Mouse (Mus musculus): ENCODE results near the gene Dpy19l1. TPM values are rescaled to one million over a fixed set of nuclear protein-coding genes. Genes with fewer than 3 reads are reported as not detected.

Dpy19l1 gene
- total RNA-seq (2015) (49.9 and 53.3 TPM in 2 replicates), total RNA-seq (2017) (57.9 and 60.2 TPM in 2 replicates)

- peak; percentile 66 for ATAC-seq (replicated peaks; ENCODE audit: poor library complexity)
These were observed at the start of gene Dpy19l1 for GRCm38 (mm10) chr9:24503067-24503857. Dpy19l1 (minus strand) TSS chr9:24503140.

GRCm38 (mm10) chr9:24538159-24538558, 35.2 kb upstream of the Dpy19l1 start:
- no peak for ATAC-seq (replicated peaks; ENCODE audit: poor library complexity)

- peak; percentile 91 for ATAC-seq (replicated peaks; ENCODE audit: poor library complexity)
These were observed 13.7 kb upstream of the Dpy19l1 start for GRCm38 (mm10) chr9:24516575-24517139.

- ATAC-seq (replicated peaks; ENCODE audit: poor library complexity), result no peak
These were observed 11.1 kb upstream of the Dpy19l1 start for GRCm38 (mm10) chr9:24514078-24514469.

GRCm38 (mm10) chr9:24513290-24514077, 10.5 kb upstream of the Dpy19l1 start:
- ATAC-seq (replicated peaks; ENCODE audit: poor library complexity), result no peak

- ATAC-seq (replicated peaks; ENCODE audit: poor library complexity), result peak; percentile 59
These were observed 9.2 kb upstream of the Dpy19l1 start for GRCm38 (mm10) chr9:24512121-24512539.

GRCm38 (mm10) chr9:24511371-24512120, 8.6 kb upstream of the Dpy19l1 start:
- ATAC-seq (replicated peaks; ENCODE audit: poor library complexity), result no peak

- ATAC-seq (replicated peaks; ENCODE audit: poor library complexity), result no peak
These were observed 5.9 kb upstream of the Dpy19l1 start for GRCm38 (mm10) chr9:24508880-24509279.

GRCm38 (mm10) chr9:24506510-24506909, 3.6 kb upstream of the Dpy19l1 start:
- no peak for ATAC-seq (replicated peaks; ENCODE audit: poor library complexity)

- ATAC-seq (replicated peaks; ENCODE audit: poor library complexity), result peak; percentile 42
These were observed 2.2 kb upstream of the Dpy19l1 start for GRCm38 (mm10) chr9:24505017-24505763.

- ATAC-seq (replicated peaks; ENCODE audit: poor library complexity), result no peak
These were observed 1.4 kb upstream of the Dpy19l1 start for GRCm38 (mm10) chr9:24504381-24504780.

GRCm38 (mm10) chr9:24503858-24504219, 899 bp upstream of the Dpy19l1 start:
- no peak for ATAC-seq (replicated peaks; ENCODE audit: poor library complexity)

- peak; percentile 12 for ATAC-seq (replicated peaks; ENCODE audit: poor library complexity)
These were observed 352 bp downstream of the Dpy19l1 start for GRCm38 (mm10) chr9:24502571-24503004.

GRCm38 (mm10) chr9:24501618-24502017, 1.3 kb downstream of the Dpy19l1 start:
- no peak for ATAC-seq (replicated peaks; ENCODE audit: poor library complexity)

- ATAC-seq (replicated peaks; ENCODE audit: poor library complexity), result no peak
These were observed 6.7 kb downstream of the Dpy19l1 start for GRCm38 (mm10) chr9:24496226-24496625.

- ATAC-seq (replicated peaks; ENCODE audit: poor library complexity), result peak; percentile 63
These were observed 12.4 kb downstream of the Dpy19l1 start for GRCm38 (mm10) chr9:24490516-24490915.

- peak; percentile 89 for ATAC-seq (replicated peaks; ENCODE audit: poor library complexity)
These were observed 14.4 kb downstream of the Dpy19l1 start for GRCm38 (mm10) chr9:24488425-24489104.

- peak; percentile 38 for ATAC-seq (replicated peaks; ENCODE audit: poor library complexity)
These were observed 20.6 kb downstream of the Dpy19l1 start for GRCm38 (mm10) chr9:24482375-24482774.

GRCm38 (mm10) chr9:24477251-24477650, 25.7 kb downstream of the Dpy19l1 start:
- no peak for ATAC-seq (replicated peaks; ENCODE audit: poor library complexity)

- peak; percentile 49 for ATAC-seq (replicated peaks; ENCODE audit: poor library complexity)
These were observed 29.1 kb downstream of the Dpy19l1 start for GRCm38 (mm10) chr9:24473824-24474223.

All from megakaryocyte progenitor cell, adult 5-6 weeks (primary cell).